Mouse (Mus musculus): Measurements from ENCODE around the gene Vmn1r36. TPM values are rescaled to one million over a fixed set of nuclear protein-coding genes. Genes with fewer than 3 reads are reported as not detected.
"Not testable (repeated sequence)": the region's sequence is repeated elsewhere in the genome, so short reads cannot be mapped to it uniquely, and the experiment has no call there.

Vmn1r36 gene
- not detected for total RNA-seq (2021)
- long read RNA-seq, experiment 1 = 0 reads
- long read RNA-seq, experiment 2 = 0 reads

DNA sequence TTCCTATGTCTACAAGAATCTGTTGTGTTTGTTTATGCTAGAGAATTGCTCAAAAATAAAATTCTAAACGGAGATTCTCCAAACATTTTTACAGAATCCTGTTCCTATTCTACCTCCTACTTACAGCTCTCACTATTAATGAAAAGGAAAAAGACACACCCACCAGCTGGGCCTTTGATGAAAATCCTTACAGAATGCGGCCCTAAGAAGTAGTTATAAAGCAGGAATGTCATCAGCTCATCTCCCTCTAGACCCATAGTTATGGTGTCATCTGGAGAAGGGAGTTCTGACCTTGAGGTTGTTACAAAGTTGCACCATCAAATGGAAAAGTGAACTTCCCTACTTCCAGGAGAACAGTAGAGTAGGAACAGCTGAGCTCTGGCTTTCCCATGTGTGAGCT, at the start of gene Vmn1r36:
Vmn1r36 (minus strand) TSS at position 101 of the 400 bp plus-strand sequence.
- not testable (repeated sequence) for DNase-seq

DNA sequence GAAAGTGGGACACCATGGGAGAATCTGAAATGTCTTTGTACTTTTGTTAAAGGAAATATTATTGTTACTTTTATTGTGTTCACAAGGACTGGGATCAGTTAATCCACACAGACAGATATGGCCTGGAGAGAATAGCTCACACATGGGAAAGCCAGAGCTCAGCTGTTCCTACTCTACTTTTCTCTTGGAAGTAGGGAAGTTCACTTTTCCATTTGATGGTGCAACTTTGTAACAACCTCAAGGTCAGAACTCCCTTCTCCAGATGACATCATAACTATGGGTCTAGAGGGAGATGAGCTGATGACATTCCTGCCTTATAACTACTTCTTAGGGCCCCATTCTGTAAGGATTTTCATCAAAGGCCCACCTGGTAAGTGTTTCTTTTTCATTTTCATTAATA, 10.1 kb upstream of the Vmn1r36 start, which contains the start of gene Vmn1r37:
Vmn1r37 (plus strand) TSS at position 301 of the 400 bp plus-strand sequence.
- not testable (repeated sequence) for DNase-seq

DNA sequence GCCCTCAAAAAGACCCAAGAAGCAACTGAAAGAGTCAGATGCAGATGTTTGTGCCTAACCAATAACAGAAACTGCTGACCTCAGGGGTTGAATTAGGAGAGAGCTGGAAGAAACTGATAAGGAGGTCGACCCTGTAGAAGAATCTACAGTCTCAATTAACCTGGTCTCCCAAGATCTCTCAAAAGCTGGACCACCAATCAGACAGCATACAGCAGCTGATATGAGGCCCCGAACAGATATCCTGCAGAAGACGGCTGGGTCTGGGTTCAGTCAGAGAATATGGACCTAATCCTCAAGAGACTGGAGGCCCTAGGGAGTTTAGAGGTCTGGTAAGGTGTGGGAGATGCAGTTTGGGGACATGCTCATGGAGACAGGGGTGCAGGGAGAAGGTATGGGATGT, 5.1 kb downstream of the Vmn1r36 start:
- no peak for DNase-seq

DNA sequence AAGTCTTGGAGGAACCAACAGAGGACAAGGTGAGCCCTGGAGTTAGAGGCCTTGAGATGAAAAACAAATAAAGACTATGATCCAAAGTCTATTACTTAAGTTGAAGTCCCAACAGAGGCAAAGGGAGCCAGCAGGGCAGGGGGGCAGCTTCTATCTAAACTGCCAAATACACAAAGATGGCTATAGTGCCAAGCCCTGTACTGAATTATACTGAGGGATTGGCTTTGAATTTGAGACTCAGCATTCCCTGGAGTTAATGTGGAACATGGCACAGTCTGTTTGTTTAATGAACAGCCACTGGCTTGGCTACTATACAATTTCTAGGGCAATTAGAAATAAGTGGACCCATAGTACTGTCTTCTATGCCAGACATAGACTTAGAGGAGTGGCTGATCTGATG, 10.1 kb downstream of the Vmn1r36 start:
- no peak for DNase-seq

DNA sequence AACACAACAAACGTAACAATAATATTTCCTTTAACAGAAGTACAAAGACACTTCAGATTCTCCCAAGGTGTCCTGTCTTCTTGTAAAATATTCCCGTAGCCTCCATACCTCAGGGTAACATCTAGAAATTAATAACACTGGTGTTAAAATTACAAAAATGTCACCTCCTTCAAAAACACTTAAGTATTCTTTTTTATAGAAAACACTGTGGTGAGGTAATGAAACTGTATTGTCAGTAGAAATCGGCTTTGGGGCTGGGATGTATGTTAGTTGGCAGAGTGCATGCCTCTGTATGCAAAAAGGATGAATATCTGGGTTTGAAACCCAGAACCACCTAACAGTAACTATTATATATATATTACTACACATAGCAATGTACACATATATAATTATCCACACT, 33.2 kb downstream of the Vmn1r36 start, which contains the start of gene Vmn1r35:
Vmn1r35 (minus strand) TSS at position 101 of the 400 bp plus-strand sequence.
- DNase-seq = no peak

Other genes starting within 250 kb of the Vmn1r36 start
- gene Mad2l1, start 183.8 kb downstream of the Vmn1r36 start, total RNA-seq (2021) = 1 to 10 TPM; 7.6 to 7.7 TPM
- not detected for gene Vmn1r32, start 159.1 kb downstream of the Vmn1r36 start, total RNA-seq (2021)
- gene Vmn1r33, start 100.9 kb downstream of the Vmn1r36 start, total RNA-seq (2021) = not detected
- not detected for gene Vmn1r34, start 75.3 kb downstream of the Vmn1r36 start, total RNA-seq (2021)
- not detected for gene Vmn1r35, start 33.3 kb downstream of the Vmn1r36 start, total RNA-seq (2021)
- gene Vmn1r37, start 10.2 kb upstream of the Vmn1r36 start, total RNA-seq (2021) = not detected
- not detected for gene Vmn1r38, start 63.5 kb upstream of the Vmn1r36 start, total RNA-seq (2021)
- gene Vmn1r39, start 91.4 kb upstream of the Vmn1r36 start, total RNA-seq (2021) = not detected
- 10 to 100 TPM; 69.8 to 94.6 TPM for gene Gng12, start 177.2 kb upstream of the Vmn1r36 start, total RNA-seq (2021)

All from adrenal gland, postnatal 36 days (tissue).